Mouse (Mus musculus) stomach, embryonic 15.5 days (tissue): ENCODE data around the gene Rpl3. TPM values are rescaled to one million over a fixed set of nuclear protein-coding genes. Genes with fewer than 3 reads are reported as not detected.

Experiments used
- microRNA-seq: library from miRNA; unstranded; fragments of <30 nt; microRNA quantifications from one replicate; pipeline ENCODE4, GENCODE M21; 2016
- polyA plus RNA-seq: library from polyadenylated mRNA; unstranded; fragments of >200 nt; fragmentation: Nextera tagmentation; extraction: Ambion mirVana; gene quantifications from 2 replicates; pipeline ENCODE4 v1.2.1, GENCODE M21; 2015

Gene Rpl3
- polyA plus RNA-seq, 1 experiment from 2014 or later: 883 TPM

Small RNAs within 50 kb of the gene (microRNA-seq; reads per million reads assigned to microRNA genes)
- 35.2 reads per million, percentile 38 among the genes with 10 or more reads in this experiment for gene Snord43

Other genes with a start within 250 kb of the Rpl3 start
- 22.4 and 26.5 TPM in 2 replicates for gene Apobec3, start 200.2 kb downstream of the Rpl3 start, polyA plus RNA-seq
- 4.9 and 5.6 TPM in 2 replicates for gene Cbx7, start 120.7 kb downstream of the Rpl3 start, polyA plus RNA-seq
- 4.7 and 4.8 TPM in 2 replicates for gene Pdgfb, start 76.9 kb downstream of the Rpl3 start, polyA plus RNA-seq
- gene Syngr1, start 534 bp downstream of the Rpl3 start, polyA plus RNA-seq: 32.8 and 34.7 TPM in 2 replicates
- gene Tab1, start 41.3 kb upstream of the Rpl3 start, polyA plus RNA-seq: 29.5 and 33.2 TPM in 2 replicates
- 9.6 and 10.6 TPM in 2 replicates for gene Mgat3, start 81.9 kb upstream of the Rpl3 start, polyA plus RNA-seq
- gene Mief1, start 142.2 kb upstream of the Rpl3 start, polyA plus RNA-seq: 28.2 and 32.1 TPM in 2 replicates
- not detected in 2 replicates for gene AC140267.1, start 144.0 kb upstream of the Rpl3 start, polyA plus RNA-seq
- 132 and 133 TPM in 2 replicates for gene Atf4, start 163.3 kb upstream of the Rpl3 start, polyA plus RNA-seq
- 50.2 and 55.3 TPM in 2 replicates for gene Rps19bp1, start 172.4 kb upstream of the Rpl3 start, polyA plus RNA-seq
- 0.03 TPM in 2 replicates for gene Cacna1i, start 195.4 kb upstream of the Rpl3 start, polyA plus RNA-seq